ENCODE assay signal across 20 mouse cellular contexts in the genomic region with DNA sequence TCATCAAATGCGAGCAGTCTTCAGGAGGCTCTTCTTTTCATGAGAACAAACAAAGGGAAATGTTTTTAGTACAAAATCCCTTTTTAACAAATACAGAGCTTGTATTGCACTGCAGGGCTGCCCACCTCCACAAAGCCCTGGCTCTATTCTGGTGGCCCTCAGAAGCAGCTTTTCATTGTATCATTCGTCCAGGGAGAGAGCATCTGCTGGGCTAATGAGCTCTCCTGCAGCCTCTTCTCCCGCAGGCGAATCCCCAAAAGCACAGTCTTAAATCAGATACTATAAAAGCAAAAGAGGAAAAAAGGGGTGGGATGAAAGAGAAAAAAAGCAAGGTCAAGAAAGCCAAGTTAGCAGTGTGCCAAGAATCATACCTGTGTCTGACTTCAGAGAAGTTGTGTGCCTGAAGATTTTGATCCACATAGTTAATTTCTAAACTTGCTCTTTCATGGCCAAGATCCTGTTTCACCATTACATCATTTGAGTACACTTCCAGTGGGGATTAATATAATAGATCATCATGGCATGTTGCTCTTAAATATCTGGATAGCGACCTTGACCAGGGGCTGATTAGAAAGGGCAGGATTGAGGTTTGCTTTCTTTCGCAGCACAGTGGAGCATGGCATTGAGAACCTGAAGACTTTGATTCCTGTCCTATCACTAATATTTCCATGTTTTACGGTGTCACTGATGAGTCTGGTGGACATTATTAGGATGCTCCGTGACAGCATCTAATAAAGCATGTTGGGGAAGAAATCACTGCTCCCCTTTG.
A peak's percentile ranks its signal among the peaks of the same experiment; 100 is the strongest.
DNase-seq lines count a peak whose midpoint lies in the region; ATAC-seq lines count a peak whose summit lies in the region.
"Had no signal": no experiment of that assay in that cellular context is flagged by ENCODE, and none has a peak within 500 bp of the region (broad histone marks: within the 10 kb centered on the region; RNA-seq: fewer than 3 reads in every experiment).

No protein-coding gene starts in this region.

- no peak for DNase-seq in frontal cortex, postnatal 10 days (ENCODE audit: low spot score in 2 of 2)
- DNase-seq in heart, postnatal 36 days = no peak
- DNase-seq in heart, adult 18-20 months = no peak
- DNase-seq in thymus, postnatal 14 days = no peak
- DNase-seq: adrenal gland, adult 2 months; cerebellum, adult 18-20 months; gastrocnemius, postnatal 25 days; kidney, postnatal 10 days had no signal

- 36% methylated on average over 8 of the region's 8 CpGs for WGBS in forebrain, embryonic 13.5 days
- WGBS in midbrain, embryonic 13.5 days = 44% methylated on average over 8 of the region's 8 CpGs
- 33% methylated on average over 8 of the region's 8 CpGs for WGBS in neural tube, embryonic 13.5 days

- ATAC-seq in frontal cortex, adult (ENCODE audit: low TSS enrichment) = 0 out of 2 replicates have a peak, but pooled peaks have one; percentile 55
- ATAC-seq in forebrain, embryonic 13.5 days = peak; percentile 69; the same call in 1 of the 2 replicates
- peak; percentile 84 for ATAC-seq in midbrain, embryonic 13.5 days
- peak; percentile 50; the same call in 1 of the 2 replicates for ATAC-seq in neural tube, embryonic 13.5 days (ENCODE audit: low read depth)
- ATAC-seq: intestine, postnatal 0 days had no signal

- H3K27ac ChIP-seq in forebrain, embryonic 13.5 days = no peak overlapping the region
- peak overlapping the region; percentile 45; the same call in 1 of the 2 replicates for H3K27ac ChIP-seq in midbrain, embryonic 13.5 days
- H3K27ac ChIP-seq in neural tube, embryonic 13.5 days (replicated peaks) = no peak overlapping the region
- H3K27ac ChIP-seq: embryonic facial prominence, embryonic 15.5 days; hindbrain, embryonic 15.5 days; limb, embryonic 10.5 days; lung, embryonic 15.5 days; macrophage had no signal

- peaks cover 15% of the 10 kb centered on the region; the same call in 1 of the 2 replicates for H3K4me1 ChIP-seq in forebrain, embryonic 13.5 days
- H3K4me1 ChIP-seq in midbrain, embryonic 13.5 days (replicated peaks) = peaks cover 10% of the 10 kb centered on the region
- H3K4me1 ChIP-seq in neural tube, embryonic 13.5 days (replicated peaks) = peaks cover 24% of the 10 kb centered on the region
- H3K4me1 ChIP-seq: lung, embryonic 15.5 days had no signal

- H3K27me3 ChIP-seq in forebrain, embryonic 13.5 days = no peaks in the 10 kb centered on the region
- no peaks in the 10 kb centered on the region for H3K27me3 ChIP-seq in midbrain, embryonic 13.5 days
- no peaks in the 10 kb centered on the region for H3K27me3 ChIP-seq in neural tube, embryonic 13.5 days
- H3K27me3 ChIP-seq: CH12.LX; embryonic facial prominence, embryonic 15.5 days; hindbrain, embryonic 15.5 days; lung, embryonic 15.5 days had no signal

- no peak overlapping the region for H3K4me2 ChIP-seq in forebrain, embryonic 13.5 days
- H3K4me2 ChIP-seq in midbrain, embryonic 13.5 days (replicated peaks) = no peak overlapping the region
- no peak overlapping the region for H3K4me2 ChIP-seq in neural tube, embryonic 13.5 days
- H3K4me2 ChIP-seq: embryonic facial prominence, embryonic 15.5 days; hindbrain, embryonic 15.5 days; liver, embryonic 11.5 days; lung, embryonic 15.5 days had no signal

- no peak overlapping the region for H3K4me3 ChIP-seq in forebrain, embryonic 13.5 days
- H3K4me3 ChIP-seq in midbrain, embryonic 13.5 days (replicated peaks) = no peak overlapping the region
- no peak overlapping the region for H3K4me3 ChIP-seq in neural tube, embryonic 13.5 days
- H3K4me3 ChIP-seq: embryonic facial prominence, embryonic 15.5 days; hindbrain, embryonic 15.5 days; limb, embryonic 10.5 days; lung, embryonic 15.5 days had no signal

- no peaks in the 10 kb centered on the region for H3K9me3 ChIP-seq in forebrain, embryonic 13.5 days (replicated peaks)
- no peaks in the 10 kb centered on the region for H3K9me3 ChIP-seq in midbrain, embryonic 13.5 days
- no peaks in the 10 kb centered on the region for H3K9me3 ChIP-seq in neural tube, embryonic 13.5 days
- H3K9me3 ChIP-seq: embryonic facial prominence, embryonic 15.5 days; hindbrain, embryonic 15.5 days; limb, embryonic 10.5 days; lung, embryonic 15.5 days had no signal

- no peak overlapping the region for H3K9ac ChIP-seq in forebrain, embryonic 13.5 days
- no peak overlapping the region for H3K9ac ChIP-seq in midbrain, embryonic 13.5 days (replicated peaks)
- H3K9ac ChIP-seq in neural tube, embryonic 13.5 days = no peak overlapping the region
- H3K9ac ChIP-seq: embryonic facial prominence, embryonic 15.5 days; hindbrain, embryonic 15.5 days; lung, embryonic 15.5 days had no signal

- intact Hi-C loops in heart, postnatal 36 days (cut with DNase I) = no loop called here

- H3K36me3 ChIP-seq in forebrain, embryonic 13.5 days (ENCODE audit: poor library complexity, severe bottlenecking) = no peaks in the 10 kb centered on the region
- no peaks in the 10 kb centered on the region for H3K36me3 ChIP-seq in midbrain, embryonic 13.5 days
- H3K36me3 ChIP-seq in neural tube, embryonic 13.5 days = no peaks in the 10 kb centered on the region
- H3K36me3 ChIP-seq: embryonic facial prominence, embryonic 15.5 days; hindbrain, embryonic 15.5 days; limb, embryonic 10.5 days; lung, embryonic 15.5 days had no signal
